Mouse (Mus musculus) heart, adult 9 months (tissue): ENCODE data around the gene Rbbp6.

ENCODE experiments used
- DNase-seq, 2 experiments: peaks; one replicate each; pipeline ENCODE4 v3.0.0; 2022; ENCODE audit warnings: low spot score in 2 of 2

Gene Rbbp6

DNA sequence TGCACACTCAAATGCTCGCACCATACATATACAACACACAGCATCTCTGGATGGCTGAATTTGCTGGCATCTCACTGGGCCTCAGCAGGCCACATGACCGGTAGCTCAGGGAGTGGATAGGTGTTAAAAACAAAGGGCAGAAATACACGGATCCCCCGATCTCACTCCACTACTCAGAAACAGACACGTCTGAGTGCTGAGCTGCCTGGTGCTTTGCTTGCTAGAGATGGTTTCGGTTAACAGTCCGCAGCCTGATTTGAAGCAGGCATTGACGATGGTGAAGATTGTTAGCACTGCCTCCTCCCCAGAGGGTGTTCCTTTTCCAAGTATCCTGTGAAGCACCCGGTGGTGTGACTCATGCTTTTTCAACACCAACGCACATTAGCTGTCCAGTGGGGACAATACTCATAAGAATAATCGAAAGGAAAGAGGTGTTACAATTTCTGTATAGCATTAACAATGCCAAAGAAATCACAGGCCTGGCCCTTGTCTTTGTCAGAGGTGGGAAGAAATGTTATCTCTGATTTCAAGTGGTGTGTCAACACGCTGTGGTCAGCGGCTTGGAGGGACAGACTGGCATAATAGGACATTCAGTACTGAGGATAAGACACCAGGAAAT, 81.1 kb downstream of the Rbbp6 start:
- DNase-seq = peak; percentile 55 to 63
